Mouse (Mus musculus) neural tube, embryonic 14.5 days (tissue): ENCODE results near the gene Uri1. TPM values are rescaled to one million over a fixed set of nuclear protein-coding genes. Genes with fewer than 3 reads are reported as not detected.

Experiments used
- ATAC-seq: fragments of 200-750 bp; cut with Nextera tagmentation; 2 replicates; pipeline ENCODE4 v1.8.0; 2017; ENCODE audit warnings: low read depth, mild to moderate bottlenecking, moderate TSS enrichment, moderate library complexity
- H3K27ac ChIP-seq: fragments of 300-500 bp; sonication (generic); 2 replicates; pipeline ENCODE4 v1.5.1; 2014; ENCODE audit warnings: low read depth, mild to moderate bottlenecking, control low read depth, low read length, moderate library complexity, mixed read lengths
- H3K27me3 ChIP-seq: fragments of 300-500 bp; sonication (generic); 2 replicates; pipeline ENCODE4 v1.6.1; 2014; ENCODE audit warnings: low read length; ENCODE audit not compliant: control insufficient read depth, insufficient read depth
- H3K36me3 ChIP-seq: fragments of 300-500 bp; sonication (generic); 2 replicates; pipeline ENCODE4 v1.6.1; 2014; ENCODE audit warnings: low read length, mixed read lengths; ENCODE audit not compliant: control insufficient read depth, insufficient read depth
- H3K4me1 ChIP-seq: fragments of 300-500 bp; sonication (generic); 2 replicates; pipeline ENCODE4 v1.6.1; 2014; ENCODE audit warnings: low read length; ENCODE audit not compliant: control insufficient read depth, insufficient read depth
- H3K4me2 ChIP-seq: fragments of 300-500 bp; sonication (generic); 2 replicates; pipeline ENCODE4 v1.6.1; 2014; ENCODE audit warnings: mild to moderate bottlenecking, low read depth, low read length, control low read depth
- H3K4me3 ChIP-seq: fragments of 300-500 bp; sonication (generic); 2 replicates; pipeline ENCODE4 v1.5.1; 2014; ENCODE audit warnings: low read depth, low read length, control low read depth, mixed read lengths
- H3K9ac ChIP-seq: fragments of 300-500 bp; sonication (generic); replicated peaks from 2 replicates; pipeline ENCODE4 v1.6.1; 2014; ENCODE audit warnings: low read depth, mild to moderate bottlenecking, control low read depth, low read length, mixed read lengths
- H3K9me3 ChIP-seq: fragments of 300-500 bp; sonication (generic); 2 replicates; pipeline ENCODE4 v1.6.1; 2016; ENCODE audit warnings: low read length; ENCODE audit not compliant: control insufficient read depth
- WGBS: fragments of 180-500 bp; shearing (Covaris S2); extraction: QIAGEN DNeasy Blood & Tissue Kit; methylation state at CpG from one replicate; pipeline ENCODE4 v1.1.7; 2014; 5-methylcytosine and 5-hydroxymethylcytosine counted together
- polyA plus RNA-seq: library from polyadenylated mRNA; unstranded; fragments of >200 nt; fragmentation: Nextera tagmentation; extraction: Ambion mirVana; gene quantifications from 2 replicates; pipeline ENCODE4 v1.2.1, GENCODE M21; 2014

Uri1 gene
- polyA plus RNA-seq, 1 experiment from 2014 or later, result 36.0 TPM

GRCm38 (mm10) chr7:37992861-37993260 lies 30.5 kb downstream of the Uri1 start:
- no peak overlapping the region for H3K27ac ChIP-seq
- peaks cover 7% of the 10 kb centered on the region; the same call in 1 of the 2 replicates for H3K4me1 ChIP-seq
- no peaks in the 10 kb centered on the region for H3K36me3 ChIP-seq
- no peak for ATAC-seq
- no peaks in the 10 kb centered on the region for H3K9me3 ChIP-seq
- no peak overlapping the region for H3K9ac ChIP-seq
- 91% methylated on average over 2 of the region's 2 CpGs for WGBS
- no peaks in the 10 kb centered on the region for H3K27me3 ChIP-seq
- H3K4me3 ChIP-seq, result no peak overlapping the region
- no peak overlapping the region for H3K4me2 ChIP-seq

DNA sequence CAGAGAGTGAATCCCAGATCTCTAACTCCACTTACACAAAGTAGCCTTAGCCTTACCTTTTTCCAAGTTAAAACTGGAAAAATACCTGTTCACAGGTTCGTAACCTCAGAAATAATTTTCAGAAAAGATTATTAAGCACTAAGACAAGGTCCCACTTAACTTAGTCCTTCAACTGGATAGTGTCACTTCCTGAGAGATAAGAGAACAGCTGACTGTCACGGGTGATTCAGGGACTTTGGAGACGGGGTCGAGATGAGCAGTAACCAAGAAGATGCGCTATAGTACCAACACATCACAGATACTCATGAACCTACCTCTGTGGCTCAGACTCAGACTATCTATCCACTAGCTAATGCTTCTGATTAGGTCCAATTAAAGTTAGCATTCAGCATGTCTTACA lies 38.5 kb downstream of the Uri1 start:
- Histone ChIP-seq H3K4me1 (no peaks in the 10 kb centered on the region), H3K27ac (no peak overlapping the region), H3K36me3 (no peaks in the 10 kb centered on the region), H3K4me3 (no peak overlapping the region), H3K9me3 (no peaks in the 10 kb centered on the region), H3K4me2 (no peak overlapping the region), H3K9ac (no peak overlapping the region), H3K27me3 (no peaks in the 10 kb centered on the region)
- no peak for ATAC-seq
- 90% methylated on average over 5 of the region's 5 CpGs for WGBS

GRCm38 (mm10) chr7:37983471-37983870 lies 39.9 kb downstream of the Uri1 start:
- no peak overlapping the region for H3K9ac ChIP-seq
- ATAC-seq, result no peak
- H3K27me3 ChIP-seq, result no peaks in the 10 kb centered on the region
- WGBS, result 43% methylated on average over 6 of the region's 6 CpGs
- H3K27ac ChIP-seq, result no peak overlapping the region
- no peaks in the 10 kb centered on the region for H3K36me3 ChIP-seq
- H3K4me3 ChIP-seq, result no peak overlapping the region
- H3K4me1 ChIP-seq, result no peaks in the 10 kb centered on the region
- H3K4me2 ChIP-seq, result no peak overlapping the region
- H3K9me3 ChIP-seq, result no peaks in the 10 kb centered on the region

GRCm38 (mm10) chr7:37979729-37980128 lies 43.6 kb downstream of the Uri1 start:
- 94% methylated on average over 3 of the region's 3 CpGs for WGBS
- Histone ChIP-seq H3K4me2 (no peak overlapping the region), H3K9ac (no peak overlapping the region), H3K27ac (no peak overlapping the region), H3K27me3 (no peaks in the 10 kb centered on the region), H3K9me3 (no peaks in the 10 kb centered on the region), H3K36me3 (no peaks in the 10 kb centered on the region), H3K4me1 (no peaks in the 10 kb centered on the region), H3K4me3 (no peak overlapping the region)
- ATAC-seq, result no peak

GRCm38 (mm10) chr7:37978412-37978811 lies 44.9 kb downstream of the Uri1 start:
- Histone ChIP-seq H3K27ac (no peak overlapping the region), H3K4me1 (no peaks in the 10 kb centered on the region), H3K9ac (no peak overlapping the region), H3K27me3 (no peaks in the 10 kb centered on the region), H3K4me2 (no peak overlapping the region), H3K36me3 (no peaks in the 10 kb centered on the region), H3K9me3 (no peaks in the 10 kb centered on the region), H3K4me3 (no peak overlapping the region)
- 93% methylated on average over 4 of the region's 4 CpGs for WGBS
- ATAC-seq, result no peak

- Histone ChIP-seq H3K9me3 (no peaks in the 10 kb centered on the region), H3K27ac (no peak overlapping the region), H3K4me2 (no peak overlapping the region), H3K9ac (no peak overlapping the region), H3K27me3 (no peaks in the 10 kb centered on the region), H3K4me3 (no peak overlapping the region), H3K36me3 (no peaks in the 10 kb centered on the region), H3K4me1 (no peaks in the 10 kb centered on the region)
- ATAC-seq, result no peak
- WGBS, result 96% methylated on average over 2 of the region's 2 CpGs
Observed at GRCm38 (mm10) chr7:37977676-37978075, 45.7 kb downstream of the Uri1 start.

DNA sequence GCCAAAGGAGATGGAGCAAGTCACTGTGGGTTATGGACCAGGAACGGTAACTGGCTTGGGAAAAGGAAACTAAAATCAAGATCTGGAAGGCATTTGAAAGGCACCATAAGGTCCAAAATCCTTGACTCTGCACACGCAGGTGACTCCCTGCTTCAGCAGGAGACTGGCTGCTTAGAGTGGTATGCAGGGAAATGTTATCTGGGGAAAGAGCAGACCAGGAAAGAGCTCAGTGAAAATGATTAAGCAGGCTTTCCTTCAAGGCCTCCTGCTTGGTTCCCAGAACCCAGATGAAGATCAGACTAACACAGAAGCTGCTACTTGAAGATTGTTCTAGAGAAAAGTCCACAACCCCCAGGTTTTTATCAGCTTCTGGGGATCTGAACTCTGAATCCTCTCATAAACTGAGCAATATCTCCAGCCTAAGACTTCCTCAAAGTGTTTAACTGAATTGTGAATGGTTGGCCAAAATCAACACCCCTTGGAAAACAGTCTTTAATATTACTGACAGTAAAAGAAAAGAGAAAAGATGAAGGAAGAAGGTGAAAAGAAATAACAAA lies 50.3 kb downstream of the Uri1 start:
- Histone ChIP-seq H3K4me3 (no peak overlapping the region), H3K27me3 (no peaks in the 10 kb centered on the region), H3K27ac (no peak overlapping the region), H3K9me3 (no peaks in the 10 kb centered on the region), H3K9ac (no peak overlapping the region), H3K4me2 (no peak overlapping the region), H3K4me1 (peaks cover 12% of the 10 kb centered on the region), H3K36me3 (no peaks in the 10 kb centered on the region)
- no peak for ATAC-seq
- WGBS, result 80% methylated on average over 2 of the region's 2 CpGs

- 52% methylated on average over 9 of the region's 9 CpGs for WGBS
- H3K4me3 ChIP-seq, result no peak overlapping the region
- no peak overlapping the region for H3K9ac ChIP-seq
- peaks cover 12% of the 10 kb centered on the region for H3K4me1 ChIP-seq
- no peak overlapping the region for H3K4me2 ChIP-seq
- no peak overlapping the region for H3K27ac ChIP-seq
- ATAC-seq, result no peak
- no peaks in the 10 kb centered on the region for H3K9me3 ChIP-seq
- no peaks in the 10 kb centered on the region for H3K36me3 ChIP-seq
- H3K27me3 ChIP-seq, result no peaks in the 10 kb centered on the region
Observed at GRCm38 (mm10) chr7:37972571-37972970, 50.8 kb downstream of the Uri1 start.

DNA sequence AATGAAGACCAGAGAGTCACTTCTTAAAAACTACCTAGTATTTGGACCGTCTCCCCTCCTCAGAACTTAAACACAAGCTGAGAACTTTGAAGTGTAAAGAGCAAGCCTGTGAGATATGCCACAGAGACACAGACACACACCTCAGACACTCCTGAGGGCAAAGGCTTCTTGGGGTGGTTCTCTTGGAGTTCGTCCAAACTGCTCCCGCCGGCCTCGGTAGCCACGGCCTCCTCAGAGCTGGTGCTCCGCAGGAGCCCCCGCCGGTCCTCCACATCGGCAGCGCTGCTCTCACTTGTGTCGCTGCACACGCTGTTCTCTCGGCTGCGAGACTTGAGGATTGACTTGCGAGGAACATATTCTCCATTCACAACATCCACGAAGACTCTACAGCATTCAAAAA lies 61.0 kb downstream of the Uri1 start:
- H3K4me3 ChIP-seq, result no peak overlapping the region
- H3K4me1 ChIP-seq, result no peaks in the 10 kb centered on the region
- H3K4me2 ChIP-seq, result no peak overlapping the region
- no peaks in the 10 kb centered on the region for H3K27me3 ChIP-seq
- H3K9ac ChIP-seq, result no peak overlapping the region
- H3K27ac ChIP-seq, result no peak overlapping the region
- ATAC-seq, result no peak
- H3K36me3 ChIP-seq, result peaks cover 13% of the 10 kb centered on the region; the same call in 1 of the 2 replicates
- 91% methylated on average over 17 of the region's 17 CpGs for WGBS
- no peaks in the 10 kb centered on the region for H3K9me3 ChIP-seq
